Mouse (Mus musculus): ENCODE results near the gene Gab2. TPM values are rescaled to one million over a fixed set of nuclear protein-coding genes. Genes with fewer than 3 reads are reported as not detected.

The Gab2 gene
- polyA plus RNA-seq, 1 experiment: 14.1 TPM

Other genes with a start within 250 kb of the Gab2 start
- gene Nars2, start 130.1 kb upstream of the Gab2 start, polyA plus RNA-seq (2012; rRNA removed): 9.7 and 10.1 TPM in 2 replicates

Data from frontal cortex, adult 2 months (tissue).